Mouse (Mus musculus): ENCODE results near the gene Pgpep1.

DNA sequence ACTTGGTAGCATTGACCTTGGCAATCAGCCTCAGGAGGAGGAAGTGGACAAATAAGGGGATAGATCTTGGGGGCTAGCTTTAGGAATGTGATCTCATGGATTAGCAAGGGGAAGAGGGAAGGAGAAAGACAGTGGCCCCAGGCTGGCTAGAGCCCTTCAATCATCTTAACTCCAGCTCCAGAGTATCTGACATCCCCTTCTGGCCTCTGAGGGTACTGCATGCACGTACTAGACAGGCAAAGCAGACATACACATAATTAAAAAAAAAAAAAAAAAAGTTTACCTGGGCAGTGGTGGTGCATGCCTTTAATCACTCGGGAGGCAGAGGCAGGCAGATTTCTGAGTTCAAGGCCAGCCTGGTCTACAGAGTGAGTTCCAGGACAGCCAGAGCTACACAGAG is 16.1 kb downstream of the Pgpep1 start:
- no peak for TF ChIP-seq POLR2A (IDR thresholded peaks at IDR 0.05; ENCODE audit: borderline replicate concordance, control insufficient read depth, low read depth, low read length)
- TF ChIP-seq CTCF (IDR thresholded peaks at IDR 0.05; ENCODE audit: control insufficient read depth, insufficient read depth, low read length), result no peak

Measured in bone marrow, adult 2 months (tissue).